Mouse (Mus musculus) erythroid progenitor cell, adult 5-6 weeks (primary cell): Measurements from ENCODE around the gene Tnfaip8l3. TPM values are rescaled to one million over a fixed set of nuclear protein-coding genes. Genes with fewer than 3 reads are reported as not detected.

Source experiments
- ATAC-seq: replicated peaks from 2 replicates; pipeline ENCODE4 v1.8.0; 2016; ENCODE audit warnings: moderate number of reproducible peaks, mild to moderate bottlenecking, moderate TSS enrichment, inconsistent platforms; ENCODE audit not compliant: poor library complexity, low FRiP score, severe bottlenecking
- total RNA-seq, 2 experiments: library from RNA; stranded (forward) in 1 of 2; stranded (reverse) in 1 of 2; fragments of 150-400 nt in 1 of 2; fragments of 186-747, 209-891 nt in 1 of 2; gene quantifications; 2 replicates each; pipeline versions ENCODE4 v1.2.3 to v1.2.4; 2015 to 2017; ENCODE audit warnings: low replicate concordance in 2 of 2

The Tnfaip8l3 gene
- total RNA-seq (2015; ENCODE audit: low replicate concordance): not detected in 2 replicates
- total RNA-seq (2017; ENCODE audit: low replicate concordance): not detected in 2 replicates

DNA sequence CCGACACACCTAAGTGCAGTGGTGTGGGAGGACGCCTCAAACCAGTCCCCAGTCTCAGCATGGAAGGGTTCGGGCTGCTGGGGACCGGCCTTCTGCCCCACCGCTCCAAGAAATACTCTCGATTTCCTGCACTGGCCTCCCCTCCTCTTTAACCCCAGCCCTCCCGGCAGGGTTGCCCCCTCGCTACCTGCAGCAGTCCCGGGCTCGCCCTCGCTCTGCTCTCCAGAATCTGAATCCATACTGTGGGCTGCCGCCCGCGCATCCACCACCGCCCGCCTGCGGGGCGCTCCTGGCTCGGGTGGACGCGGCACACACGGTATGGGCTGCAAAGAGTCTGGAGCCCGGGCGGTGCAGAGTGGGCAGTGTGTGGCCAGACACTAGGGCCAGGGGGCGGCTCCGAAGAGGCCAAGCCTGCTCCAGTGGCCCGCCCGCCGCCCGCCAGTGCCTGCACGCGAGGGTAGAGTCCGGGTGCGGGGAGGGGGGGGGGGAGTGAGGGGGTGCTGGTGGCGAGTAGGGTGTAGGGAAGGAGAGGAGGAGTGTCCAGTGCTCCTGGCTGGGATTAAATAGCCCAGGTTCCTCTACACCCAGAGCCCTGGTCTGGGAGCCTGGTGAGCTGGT, at the start of gene Tnfaip8l3:
Gene Tnfaip8l3, minus strand, starts transcription at position 357 of the 618 bp plus-strand sequence.
- no peak for ATAC-seq

DNA sequence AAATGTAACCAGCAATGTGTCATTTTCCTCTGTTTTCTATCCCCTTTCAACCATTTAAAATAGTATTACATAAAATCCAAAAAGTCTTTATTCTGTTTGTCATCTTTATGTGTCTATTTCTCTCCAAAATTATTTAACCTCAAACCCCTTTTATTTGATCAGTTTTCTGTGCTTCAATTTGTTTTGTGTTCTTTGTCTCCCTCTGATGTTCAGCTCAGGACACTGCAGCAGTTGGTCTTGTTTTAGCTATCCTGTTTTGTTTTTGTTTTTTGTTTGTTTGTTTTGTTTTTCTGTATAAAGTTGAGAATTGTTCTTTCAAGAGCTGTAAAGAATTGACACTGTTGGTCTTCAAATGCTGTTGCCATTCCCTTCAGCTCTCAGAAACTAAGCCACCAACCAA, 44.5 kb upstream of the Tnfaip8l3 start:
- ATAC-seq: no peak

DNA sequence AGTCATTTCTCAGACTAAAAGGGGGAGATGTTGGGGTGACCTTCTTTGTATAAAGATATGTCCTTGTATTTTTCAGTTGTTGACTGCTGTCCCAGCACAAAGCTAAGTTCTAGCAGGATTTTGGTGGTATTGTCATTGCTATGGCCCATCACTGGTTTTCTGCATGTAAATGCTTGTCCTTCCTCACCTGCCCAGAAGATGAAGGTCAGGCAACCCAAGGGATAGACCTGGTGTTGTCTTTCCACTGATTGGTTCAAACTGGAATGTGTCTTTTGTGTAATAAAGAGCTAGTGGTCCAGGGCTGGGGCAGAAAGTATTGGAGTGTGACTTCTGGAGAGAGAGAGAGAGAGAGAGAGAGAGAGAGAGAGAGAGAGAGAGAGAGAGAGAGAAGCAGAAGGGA, 30.4 kb upstream of the Tnfaip8l3 start:
- no peak for ATAC-seq

DNA sequence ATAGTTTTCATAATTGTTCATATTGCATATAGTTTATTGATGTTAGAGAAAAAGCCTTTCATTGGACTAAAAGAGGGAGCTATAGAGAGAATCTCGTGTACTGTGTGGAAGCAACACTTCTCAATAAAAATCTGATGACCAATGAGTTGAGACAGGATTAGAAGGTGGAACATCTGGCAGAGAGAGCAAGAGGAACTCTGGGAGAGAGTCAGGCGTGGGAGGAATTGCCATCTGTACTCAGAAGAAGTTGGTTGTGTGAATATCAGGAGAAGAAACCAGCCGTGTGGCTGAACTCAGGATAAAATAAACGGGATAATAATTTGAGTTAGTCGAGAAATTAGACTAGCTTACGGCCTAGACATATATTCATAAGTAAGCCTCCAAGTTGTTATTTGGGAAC, 28.9 kb upstream of the Tnfaip8l3 start:
- ATAC-seq: no peak

DNA sequence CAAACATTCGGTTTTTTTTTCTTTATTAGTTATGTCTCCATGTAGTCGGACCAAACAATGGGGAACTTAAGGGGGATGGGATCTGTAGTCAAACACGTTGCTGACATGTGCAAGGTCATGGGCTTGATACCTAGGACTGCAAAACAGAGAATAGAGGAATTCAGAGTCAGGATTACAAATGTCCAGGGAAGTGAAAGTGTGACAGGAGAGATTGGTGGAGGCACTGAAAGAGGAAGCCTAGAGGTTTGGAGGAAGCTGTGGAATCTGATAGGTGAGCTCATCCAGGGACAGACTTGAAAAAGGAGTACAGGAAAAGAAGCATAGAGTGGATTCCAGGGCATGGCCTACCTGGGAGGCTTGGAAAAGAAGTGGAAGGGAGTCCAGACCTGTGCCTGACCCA, 16.1 kb upstream of the Tnfaip8l3 start:
- ATAC-seq: no peak

DNA sequence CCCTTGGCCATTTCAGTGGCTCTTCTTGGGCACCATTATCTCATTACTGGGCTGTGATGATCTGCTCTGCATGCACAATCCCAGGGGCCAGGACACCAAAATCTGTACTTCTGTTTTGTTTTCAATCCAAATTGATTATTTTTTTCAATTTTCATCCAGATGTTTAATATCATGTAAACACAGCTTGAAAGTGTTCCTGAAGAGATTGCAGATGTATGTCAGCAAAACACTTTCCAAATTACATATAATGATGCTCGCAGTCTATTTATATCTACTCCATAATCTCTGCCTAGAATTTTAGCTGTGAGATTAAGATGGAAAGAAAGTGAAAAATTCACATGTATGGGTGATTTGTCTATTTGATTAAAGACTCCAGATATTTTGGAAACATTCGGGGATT, 9.6 kb upstream of the Tnfaip8l3 start:
- no peak for ATAC-seq

GRCm38 (mm10) chr9:54074901-54075300, 6.7 kb upstream of the Tnfaip8l3 start:
- no peak for ATAC-seq

DNA sequence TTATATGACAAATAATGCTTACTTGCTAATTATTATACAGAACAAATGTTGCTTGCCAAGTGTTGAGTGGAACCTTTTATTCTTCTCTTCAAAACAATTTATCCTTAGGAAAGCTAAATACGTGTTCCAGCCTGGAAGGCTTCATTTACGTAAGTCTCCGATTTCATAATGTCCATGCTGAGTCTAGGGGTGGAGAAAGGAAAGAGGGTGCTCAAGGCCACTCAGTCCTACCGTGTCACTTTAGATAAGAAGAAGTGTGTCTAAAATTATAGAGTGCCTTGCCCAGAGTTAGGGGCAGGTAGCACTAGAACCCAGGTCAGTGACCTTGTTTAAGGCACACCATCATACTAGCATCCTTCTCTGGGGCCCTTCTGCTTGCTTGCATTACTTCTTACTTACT, 5.5 kb upstream of the Tnfaip8l3 start:
- ATAC-seq: no peak

GRCm38 (mm10) chr9:54071474-54072095, 3.4 kb upstream of the Tnfaip8l3 start:
- ATAC-seq: no peak

GRCm38 (mm10) chr9:54069204-54069603, 1.0 kb upstream of the Tnfaip8l3 start:
- no peak for ATAC-seq

DNA sequence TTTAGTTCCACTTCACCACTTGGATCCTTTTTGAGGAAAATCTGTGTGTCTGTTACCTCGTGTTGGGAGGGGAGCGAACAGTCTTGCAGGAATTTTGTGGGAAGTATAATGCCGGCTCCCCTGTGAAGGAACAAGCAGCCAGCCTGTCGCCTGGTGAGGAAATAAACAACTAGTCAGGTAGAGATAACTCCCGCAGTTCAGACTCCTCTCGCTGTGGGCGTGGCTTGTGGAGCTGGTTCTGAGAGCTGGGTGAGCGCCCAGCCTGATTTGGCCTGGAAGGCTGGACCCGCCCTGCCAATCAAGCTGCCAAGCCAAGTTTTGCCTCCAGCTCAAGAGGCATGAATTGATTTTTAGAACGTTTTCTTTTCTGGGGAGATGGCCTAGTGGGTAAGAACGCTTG, 589 bp upstream of the Tnfaip8l3 start:
- no peak for ATAC-seq

DNA sequence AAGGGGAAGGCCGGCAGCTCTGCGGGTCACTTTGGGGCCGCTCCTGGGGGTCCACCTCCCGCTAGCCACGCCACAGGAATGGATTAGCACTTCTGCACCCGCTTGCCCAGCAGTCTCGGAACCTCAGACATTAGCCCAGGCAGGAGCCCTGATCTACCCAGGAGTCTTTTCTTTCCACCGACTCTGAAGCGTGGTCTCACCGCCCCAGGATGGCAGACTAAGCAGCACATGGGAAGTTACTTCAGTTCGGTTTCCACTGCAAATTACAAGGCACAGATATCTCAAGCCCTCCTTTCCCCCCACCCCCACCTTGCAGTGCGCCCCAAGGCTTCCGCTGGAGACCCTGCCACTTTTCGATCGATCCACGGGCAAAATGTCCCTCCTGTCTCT, 551 bp downstream of the Tnfaip8l3 start:
- no peak for ATAC-seq

GRCm38 (mm10) chr9:54064836-54065235, 3.4 kb downstream of the Tnfaip8l3 start:
- no peak for ATAC-seq

DNA sequence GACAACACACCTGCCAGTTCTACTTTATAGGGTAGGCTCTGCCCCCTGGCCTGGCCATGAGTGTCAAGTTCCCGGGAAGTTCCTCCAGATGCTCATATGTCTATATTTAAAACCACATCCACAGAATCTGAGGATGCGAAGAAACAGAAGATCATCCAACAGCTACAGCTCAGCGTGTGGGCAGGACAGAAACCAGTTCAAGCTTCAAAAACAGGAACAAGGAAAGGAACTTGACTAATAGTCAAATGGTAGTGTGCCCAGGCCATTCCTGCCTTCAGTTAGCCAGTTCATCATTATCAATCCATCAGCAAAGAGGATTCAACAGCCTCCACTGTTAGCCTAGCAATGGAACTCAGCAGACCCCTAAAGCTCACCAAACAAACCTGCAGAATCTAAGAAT, 4.5 kb downstream of the Tnfaip8l3 start:
- no peak for ATAC-seq

- ATAC-seq: no peak
Observed at GRCm38 (mm10) chr9:54061666-54062065, 6.5 kb downstream of the Tnfaip8l3 start.

DNA sequence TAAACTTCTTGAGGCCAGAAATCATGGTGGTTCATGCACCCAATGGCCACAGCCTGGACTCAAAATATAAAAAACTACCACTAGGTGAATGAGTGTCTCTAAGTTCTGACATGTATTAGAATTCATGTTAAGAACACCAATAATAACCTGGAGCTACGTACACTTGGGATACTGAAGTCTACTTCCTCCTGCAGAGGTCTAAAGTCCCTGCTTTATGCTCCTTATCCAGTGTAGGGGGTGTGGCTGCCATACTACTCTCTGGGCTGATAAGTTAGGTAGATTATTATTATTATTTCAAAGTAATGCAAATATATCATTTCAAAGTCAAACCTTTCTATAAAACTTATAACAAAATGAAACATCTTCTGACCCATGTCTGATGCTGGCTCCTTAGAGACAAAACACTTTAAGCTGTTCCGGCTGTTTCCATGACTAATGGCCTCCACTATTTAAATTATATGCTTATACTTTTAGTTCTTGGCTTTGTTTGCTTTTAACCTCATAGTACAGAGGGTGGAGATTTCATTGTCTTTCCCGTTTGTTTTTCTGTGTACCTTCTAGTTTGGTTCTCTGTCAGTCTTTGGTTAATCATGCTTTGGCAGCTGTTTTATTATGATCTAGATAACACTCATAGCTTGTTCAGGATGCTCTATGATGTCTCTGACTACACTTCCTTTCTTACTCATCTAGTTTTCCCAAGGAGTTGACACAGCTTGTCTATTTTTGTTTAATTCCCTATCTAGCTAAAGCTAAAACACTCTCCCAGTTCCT, 16.7 kb downstream of the Tnfaip8l3 start:
- no peak for ATAC-seq

DNA sequence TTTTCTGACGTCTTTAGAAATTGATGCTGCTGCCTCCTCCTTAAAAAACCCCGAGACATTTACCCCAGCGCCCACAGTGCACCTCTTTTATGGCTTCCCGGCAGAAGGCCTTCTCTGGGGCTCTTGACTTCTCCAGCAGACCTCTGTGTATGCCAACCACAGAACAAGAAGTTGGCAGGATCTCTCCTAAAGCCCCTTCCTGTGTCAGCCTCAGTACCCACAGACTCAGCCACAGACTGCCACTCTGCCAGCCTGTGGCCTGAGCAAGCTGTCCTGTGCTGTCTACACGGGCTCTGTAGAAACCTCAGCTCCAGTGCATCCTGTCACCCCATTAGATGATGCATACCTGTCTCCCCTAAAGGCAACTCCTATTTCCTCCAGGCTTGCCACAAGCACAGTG, 19.2 kb downstream of the Tnfaip8l3 start:
- no peak for ATAC-seq

- no peak for ATAC-seq
Observed at GRCm38 (mm10) chr9:54043067-54043466, 25.1 kb downstream of the Tnfaip8l3 start.

DNA sequence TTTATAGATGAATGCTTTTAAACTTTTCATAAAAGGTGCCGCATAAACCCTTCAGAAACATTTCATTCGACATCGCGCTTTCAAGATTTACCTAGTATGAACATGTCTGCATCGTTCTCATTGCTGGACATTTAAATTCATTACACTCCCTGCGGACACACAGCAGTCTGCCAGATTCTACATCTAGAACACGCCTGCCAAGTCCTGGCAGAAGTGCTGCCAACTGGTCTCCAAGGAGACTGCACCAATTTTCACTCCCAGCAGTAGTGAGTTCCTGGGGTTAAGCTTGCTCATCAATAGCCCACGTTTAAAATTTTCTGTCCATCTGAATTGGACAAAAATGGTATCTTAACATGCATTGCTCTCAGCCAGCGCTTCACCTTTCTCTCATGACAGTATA, 30.5 kb downstream of the Tnfaip8l3 start:
- no peak for ATAC-seq

DNA sequence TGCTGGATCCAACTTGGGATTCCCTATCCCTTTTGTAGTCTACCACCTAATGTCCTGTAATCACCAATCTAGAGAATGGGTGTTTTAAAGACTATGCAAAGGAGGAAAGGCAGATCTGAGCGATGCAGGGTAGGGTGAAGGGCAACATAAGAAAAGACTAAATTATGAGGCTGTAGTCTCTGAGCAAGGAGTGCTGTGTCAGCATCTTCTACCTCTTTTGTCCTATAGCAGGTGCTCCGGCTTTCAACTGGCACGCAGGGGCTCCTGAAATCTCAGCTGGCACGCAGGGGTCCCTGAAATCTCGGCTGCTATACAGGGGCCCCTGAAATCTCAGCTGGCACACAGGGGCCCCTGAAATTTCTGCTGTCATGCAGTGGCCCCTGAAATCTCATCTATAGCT, 33.5 kb downstream of the Tnfaip8l3 start:
- no peak for ATAC-seq

- ATAC-seq: no peak
Observed at GRCm38 (mm10) chr9:54022795-54023194, 45.4 kb downstream of the Tnfaip8l3 start.
